Comparison of ENCODE assay signal across 25 mouse cellular contexts in the genomic region with DNA sequence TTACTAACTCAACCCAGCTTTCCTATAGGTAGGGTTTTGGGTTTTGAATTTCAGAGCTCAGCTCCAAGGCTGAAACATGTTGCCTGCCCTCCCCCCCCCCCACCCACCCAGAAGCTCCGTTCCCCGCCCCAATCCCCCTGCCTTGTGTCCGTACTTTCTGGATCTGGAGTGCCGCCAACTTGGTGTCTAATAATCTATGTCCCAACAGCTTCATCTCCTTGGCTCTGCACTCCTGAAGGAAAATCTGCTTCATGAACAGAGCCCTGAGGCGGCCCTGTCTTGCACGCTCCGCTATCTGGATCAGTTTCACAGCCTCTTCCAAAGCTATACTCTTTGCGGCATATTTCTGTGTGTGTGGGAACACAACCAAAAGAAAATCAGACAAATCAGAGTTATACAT. TPM values are rescaled to one million over a fixed set of nuclear protein-coding genes. Genes with fewer than 3 reads are reported as not detected.
DNase-seq lines count a peak whose midpoint lies in the region; ATAC-seq and TF ChIP-seq lines count a peak whose summit lies in the region.
"Had no signal": no experiment of that assay in that cellular context is flagged by ENCODE, and none has a peak within 500 bp of the region (broad histone marks: within the 10 kb centered on the region; RNA-seq: fewer than 3 reads in every experiment).

No protein-coding gene starts in this region.

- no peak for DNase-seq in embryonic facial prominence, embryonic 10.5 days (ENCODE audit: low spot score)
- DNase-seq in limb, embryonic 10.5 days (ENCODE audit: low spot score) = no peak
- DNase-seq in testis, postnatal 10 days (ENCODE audit: low spot score) = peak; percentile 66
- DNase-seq in testis, postnatal 14 days (ENCODE audit: low spot score) = no peak
- peak; percentile 32 for DNase-seq in lung, postnatal 14 days
- DNase-seq: adrenal gland, postnatal 36 days; cerebellum, adult 9-11 months; heart, adult 11 months; heart, postnatal 10 days; kidney, adult 18-20 months; liver had no signal

- H3K4me2 ChIP-seq in embryonic facial prominence, embryonic 12.5 days (replicated peaks) = no peak overlapping the region
- no peak overlapping the region for H3K4me2 ChIP-seq in limb, embryonic 12.5 days
- no peak overlapping the region for H3K4me2 ChIP-seq in intestine, postnatal 0 days (replicated peaks; ENCODE audit: low read depth)
- H3K4me2 ChIP-seq: heart, embryonic 12.5 days; liver, embryonic 15.5 days; midbrain, embryonic 11.5 days had no signal

- no peak overlapping the region for H3K4me3 ChIP-seq in embryonic facial prominence, embryonic 12.5 days
- no peak overlapping the region for H3K4me3 ChIP-seq in embryonic facial prominence, embryonic 10.5 days
- H3K4me3 ChIP-seq in limb, embryonic 12.5 days (replicated peaks) = no peak overlapping the region
- no peak overlapping the region for H3K4me3 ChIP-seq in limb, embryonic 10.5 days
- no peak overlapping the region for H3K4me3 ChIP-seq in intestine, postnatal 0 days (ENCODE audit: low read depth, low read length)
- H3K4me3 ChIP-seq: heart, embryonic 12.5 days; hindbrain, embryonic 10.5 days; liver, embryonic 15.5 days had no signal

- H3K4me1 ChIP-seq in embryonic facial prominence, embryonic 12.5 days = 0 out of 2 replicates have a peak, but pooled peaks cover 3% of the 10 kb centered on the region
- H3K4me1 ChIP-seq in embryonic facial prominence, embryonic 10.5 days = peaks cover 2% of the 10 kb centered on the region; the same call in 1 of the 2 replicates
- H3K4me1 ChIP-seq in limb, embryonic 12.5 days (replicated peaks) = peaks cover 12% of the 10 kb centered on the region
- H3K4me1 ChIP-seq in limb, embryonic 10.5 days = peaks cover 13% of the 10 kb centered on the region
- no peaks in the 10 kb centered on the region for H3K4me1 ChIP-seq in intestine, postnatal 0 days (replicated peaks; ENCODE audit: control insufficient read depth, insufficient read depth, low read length)
- H3K4me1 ChIP-seq: heart, embryonic 12.5 days; liver, embryonic 15.5 days had no signal

- H3K36me3 ChIP-seq in embryonic facial prominence, embryonic 12.5 days = no peaks in the 10 kb centered on the region
- no peaks in the 10 kb centered on the region for H3K36me3 ChIP-seq in embryonic facial prominence, embryonic 10.5 days (replicated peaks)
- no peaks in the 10 kb centered on the region for H3K36me3 ChIP-seq in limb, embryonic 12.5 days
- H3K36me3 ChIP-seq in limb, embryonic 10.5 days = no peaks in the 10 kb centered on the region
- no peaks in the 10 kb centered on the region for H3K36me3 ChIP-seq in intestine, postnatal 0 days (ENCODE audit: control insufficient read depth, insufficient read depth)
- H3K36me3 ChIP-seq: heart, embryonic 12.5 days; hindbrain, embryonic 10.5 days; liver, embryonic 15.5 days had no signal

- 55% methylated on average over 8 of the region's 8 CpGs for WGBS in embryonic facial prominence, embryonic 12.5 days
- WGBS in embryonic facial prominence, embryonic 10.5 days = 88% methylated on average over 8 of the region's 8 CpGs
- WGBS in limb, embryonic 12.5 days = 57% methylated on average over 8 of the region's 8 CpGs
- WGBS in limb, embryonic 10.5 days = 87% methylated on average over 8 of the region's 8 CpGs
- WGBS in intestine, postnatal 0 days = 69% methylated on average over 8 of the region's 8 CpGs

- no peak overlapping the region for H3K9ac ChIP-seq in embryonic facial prominence, embryonic 12.5 days
- no peak overlapping the region for H3K9ac ChIP-seq in limb, embryonic 12.5 days (replicated peaks)
- H3K9ac ChIP-seq in intestine, postnatal 0 days (ENCODE audit: low read depth, low read length) = no peak overlapping the region
- H3K9ac ChIP-seq: heart, embryonic 12.5 days; liver, embryonic 15.5 days had no signal

- 0 out of 2 replicates have a peak, but pooled peaks have one; percentile 6 for ATAC-seq in embryonic facial prominence, embryonic 12.5 days (ENCODE audit: insufficient number of reproducible peaks, insufficient read depth, low FRiP score, low TSS enrichment)
- ATAC-seq in limb, embryonic 12.5 days (ENCODE audit: insufficient number of reproducible peaks, insufficient read depth, low FRiP score, low TSS enrichment, low read depth) = no peak
- no peak for ATAC-seq in intestine, postnatal 0 days
- ATAC-seq: CD4-positive, CD25-positive, alpha-beta regulatory T cell, adult 4 months; forebrain, embryonic 14.5 days had no signal

- peak overlapping the region; percentile 48 for H3K27ac ChIP-seq in embryonic facial prominence, embryonic 12.5 days
- H3K27ac ChIP-seq in embryonic facial prominence, embryonic 10.5 days (replicated peaks) = no peak overlapping the region
- 0 out of 2 replicates have a peak overlapping the region, but pooled peaks have one; percentile 2 for H3K27ac ChIP-seq in limb, embryonic 12.5 days
- no peak overlapping the region for H3K27ac ChIP-seq in limb, embryonic 10.5 days
- no peak overlapping the region for H3K27ac ChIP-seq in intestine, postnatal 0 days (ENCODE audit: low read depth, low read length)
- H3K27ac ChIP-seq: hindbrain, embryonic 10.5 days; kidney, postnatal 0 days; liver, embryonic 15.5 days had no signal

- H3K27me3 ChIP-seq in embryonic facial prominence, embryonic 12.5 days = no peaks in the 10 kb centered on the region
- H3K27me3 ChIP-seq in embryonic facial prominence, embryonic 10.5 days (replicated peaks; ENCODE audit: low read depth, poor library complexity, severe bottlenecking) = no peaks in the 10 kb centered on the region
- peaks cover 9% of the 10 kb centered on the region; the same call in 1 of the 2 replicates for H3K27me3 ChIP-seq in limb, embryonic 12.5 days
- H3K27me3 ChIP-seq in limb, embryonic 10.5 days (ENCODE audit: low read depth, poor library complexity, severe bottlenecking) = peaks cover 48% of the 10 kb centered on the region
- H3K27me3 ChIP-seq in intestine, postnatal 0 days (replicated peaks; ENCODE audit: control insufficient read depth, insufficient read depth, low read length) = no peaks in the 10 kb centered on the region
- H3K27me3 ChIP-seq: liver, embryonic 15.5 days had no signal

- TF ChIP-seq CTCF in intestine, postnatal 0 days (IDR thresholded peaks at IDR 0.05; ENCODE audit: low read depth) = no peak

- H3K9me3 ChIP-seq in embryonic facial prominence, embryonic 12.5 days = no peaks in the 10 kb centered on the region
- H3K9me3 ChIP-seq in embryonic facial prominence, embryonic 10.5 days = no peaks in the 10 kb centered on the region
- no peaks in the 10 kb centered on the region for H3K9me3 ChIP-seq in limb, embryonic 12.5 days
- H3K9me3 ChIP-seq in limb, embryonic 10.5 days (replicated peaks) = no peaks in the 10 kb centered on the region
- no peaks in the 10 kb centered on the region for H3K9me3 ChIP-seq in intestine, postnatal 0 days (ENCODE audit: control insufficient read depth)
- H3K9me3 ChIP-seq: heart, embryonic 12.5 days; hindbrain, embryonic 10.5 days; liver, embryonic 15.5 days had no signal

RNA-seq across cellular contexts. Expression of a gene that starts 13.5 kb away (rescaled TPM):
- 0.17 and 0.51 TPM in 2 replicates for polyA plus RNA-seq in embryonic facial prominence, embryonic 12.5 days (2016; fragmentation: Nextera tagmentation; extraction: Ambion mirVana)
- 0.20 TPM in 1 of 2 replicates, not detected in the other for polyA plus RNA-seq in embryonic facial prominence, embryonic 10.5 days (2016; fragmentation: Nextera tagmentation; extraction: Ambion mirVana)
- 0.17 TPM in 1 of 2 replicates, not detected in the other for polyA plus RNA-seq in limb, embryonic 12.5 days (2016; fragmentation: Nextera tagmentation; extraction: Ambion mirVana)
- polyA plus RNA-seq in limb, embryonic 10.5 days (2016; fragmentation: Nextera tagmentation; extraction: Ambion mirVana) = not detected in 2 replicates
- 0.13 and 0.47 TPM in 2 replicates for polyA plus RNA-seq in intestine, postnatal 0 days (2015; fragmentation: Nextera tagmentation; extraction: Ambion mirVana)
- polyA plus RNA-seq: CD4-positive, CD25-positive, alpha-beta regulatory T cell, adult 4 months; embryonic facial prominence, embryonic 11.5 days; heart, embryonic 12.5 days; small intestine, adult 2 months; stomach, embryonic 16.5 days; urinary bladder, adult 2 months had no signal

Comparison
In these comparisons a context has a peak if more than half of its experiments do, and no peak if none do; other contexts are left out.
1. H3K27ac ChIP-seq: peak in embryonic facial prominence, embryonic 12.5 days (single experiment) and limb, embryonic 12.5 days (single experiment); none in embryonic facial prominence, embryonic 10.5 days (single experiment), limb, embryonic 10.5 days (single experiment) and intestine, postnatal 0 days (single experiment).
2. DNase-seq: peak in testis, postnatal 10 days (single experiment) and lung, postnatal 14 days (single experiment); none in embryonic facial prominence, embryonic 10.5 days (single experiment), limb, embryonic 10.5 days (single experiment) and testis, postnatal 14 days (single experiment).